Mouse (Mus musculus) brain, adult 2 months (tissue): ENCODE results near the gene Nipsnap3a.

Experiments used
- DNase-seq: peaks from one replicate; pipeline ENCODE4 v3.0.0; 2011; ENCODE audit warnings: low read depth, low spot score

The Nipsnap3a gene

DNA sequence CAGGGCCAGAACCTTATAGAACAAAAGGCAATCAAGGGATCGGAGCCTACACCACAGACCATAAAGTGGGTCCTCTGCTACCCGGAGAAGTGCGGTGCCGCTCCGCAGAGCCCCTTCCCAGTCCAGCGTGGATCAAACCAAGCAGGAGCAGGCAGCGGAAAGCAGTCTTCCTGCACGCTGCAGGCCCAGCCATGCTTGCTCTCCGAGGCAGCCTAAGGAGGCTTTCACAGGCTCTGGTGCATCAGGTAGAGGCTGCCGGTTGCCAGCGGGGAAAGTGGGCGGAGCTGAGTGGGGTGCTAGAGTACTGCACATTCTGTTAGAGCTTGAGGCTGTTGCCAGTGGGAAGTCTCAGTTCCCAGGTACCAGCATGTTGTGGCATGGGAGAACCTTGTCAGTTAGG, at the start of gene Nipsnap3a:
Nipsnap3a (plus strand) TSS at position 25 of the 400 bp plus-strand sequence.
- DNase-seq = no peak

- no peak for DNase-seq
These were observed 42.4 kb upstream of the Nipsnap3a start for GRCm38 (mm10) chr4:52946665-52947064.

- DNase-seq = no peak
These were observed 40.1 kb upstream of the Nipsnap3a start for GRCm38 (mm10) chr4:52949005-52949404.

GRCm38 (mm10) chr4:52958693-52959092, 30.4 kb upstream of the Nipsnap3a start:
- DNase-seq = peak; percentile 87

DNA sequence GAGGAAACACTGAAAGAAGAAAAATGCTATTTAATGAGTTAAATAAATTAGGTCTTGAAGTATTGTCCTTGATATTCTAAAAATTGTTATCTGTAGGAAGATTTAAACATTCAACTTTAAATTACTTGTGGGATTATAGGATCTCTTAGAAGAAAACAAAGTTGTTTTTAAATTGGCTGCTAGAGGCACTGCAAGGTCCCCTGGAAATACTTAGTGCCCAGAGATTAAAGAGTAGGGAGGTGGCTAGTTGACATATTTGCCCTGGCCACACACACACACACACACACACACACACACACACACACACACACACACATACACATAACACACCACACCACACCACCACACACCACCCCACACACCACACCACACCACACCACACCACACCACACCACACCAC, 24.8 kb upstream of the Nipsnap3a start, which contains the start of gene Olfr270:
Olfr270 (plus strand) TSS at position 301 of the 400 bp plus-strand sequence.
- no peak for DNase-seq

DNA sequence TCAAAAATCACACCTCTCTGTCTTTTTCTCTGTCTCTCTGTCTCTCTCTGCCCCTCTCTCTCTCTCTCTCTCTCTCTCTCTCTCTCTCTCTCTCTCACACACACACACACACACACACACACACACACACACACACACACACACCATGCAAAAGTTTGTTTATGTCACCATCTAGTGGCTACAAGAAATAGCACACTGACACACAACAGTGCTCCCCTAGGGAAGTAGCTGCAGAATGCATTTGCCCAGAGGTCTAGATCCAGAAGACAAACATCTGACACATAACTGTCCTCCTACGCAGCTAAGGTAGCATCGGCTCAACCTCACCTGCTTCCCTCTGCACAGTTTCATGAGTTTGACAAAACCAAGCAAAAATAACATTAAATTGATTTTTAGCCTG, 3.9 kb upstream of the Nipsnap3a start:
- peak; percentile 65 for DNase-seq

DNA sequence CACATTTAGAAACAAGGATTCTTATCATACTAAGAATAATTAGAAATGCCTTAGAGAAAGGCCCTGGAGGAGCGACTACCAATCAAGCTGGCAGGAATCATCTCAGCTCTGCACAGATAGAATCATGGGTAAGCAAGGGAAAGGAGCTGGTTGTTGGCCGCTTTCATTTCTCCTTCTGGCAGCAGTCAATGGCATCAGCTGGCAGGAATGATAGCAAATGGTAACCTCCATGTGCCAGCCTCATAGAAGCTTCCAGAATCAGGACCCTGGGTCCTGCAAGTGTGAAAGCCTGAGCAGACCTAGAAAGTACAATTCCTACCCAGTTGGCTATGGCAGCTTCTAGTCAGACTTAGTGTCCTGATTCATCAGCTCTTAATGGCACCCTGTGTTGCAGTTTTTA, 2.8 kb upstream of the Nipsnap3a start:
- DNase-seq = no peak

DNA sequence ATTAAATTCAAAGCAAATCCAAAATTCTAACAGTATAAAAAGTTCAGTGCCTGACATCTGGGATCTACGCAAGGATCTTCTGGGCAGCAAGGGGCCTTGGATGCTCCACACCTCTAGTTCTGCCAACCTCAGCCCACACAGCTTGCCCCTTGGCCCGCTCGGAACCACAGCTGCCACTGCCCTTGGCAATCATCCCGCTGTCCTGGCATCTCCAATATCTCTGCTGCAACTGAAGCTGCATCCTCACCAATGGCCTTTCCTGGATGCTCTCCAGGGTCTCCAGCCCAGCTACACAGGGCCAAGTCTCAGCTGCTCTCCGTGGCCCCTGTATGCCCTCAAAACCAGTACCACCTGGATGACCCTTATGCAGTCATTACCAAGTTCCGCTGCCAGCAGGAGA, 10.4 kb downstream of the Nipsnap3a start:
- DNase-seq = no peak

DNA sequence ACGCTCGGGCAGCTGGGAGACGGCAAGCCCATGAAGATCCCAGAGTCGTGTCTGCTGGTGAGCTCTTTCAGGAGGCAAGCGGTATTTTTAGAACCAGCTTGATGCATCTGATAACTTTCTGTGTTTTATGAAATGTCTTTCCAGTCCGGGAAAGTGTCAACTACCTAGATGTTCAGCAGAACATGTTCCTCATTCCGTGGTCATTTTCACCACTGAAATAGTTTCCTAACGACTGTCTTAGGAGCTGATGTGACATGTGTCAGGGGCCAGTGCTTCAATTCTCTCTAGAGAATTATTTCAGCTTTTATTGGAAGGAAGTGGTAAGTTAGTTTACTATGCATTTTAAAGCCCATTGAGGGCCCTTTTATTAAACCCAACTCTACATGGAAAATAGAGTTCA, 11.1 kb downstream of the Nipsnap3a start:
- DNase-seq = no peak

- DNase-seq = peak; percentile 25
These were observed 20.1 kb downstream of the Nipsnap3a start for GRCm38 (mm10) chr4:53009183-53009582.

- DNase-seq = no peak
These were observed 20.8 kb downstream of the Nipsnap3a start for GRCm38 (mm10) chr4:53009871-53010270.

DNA sequence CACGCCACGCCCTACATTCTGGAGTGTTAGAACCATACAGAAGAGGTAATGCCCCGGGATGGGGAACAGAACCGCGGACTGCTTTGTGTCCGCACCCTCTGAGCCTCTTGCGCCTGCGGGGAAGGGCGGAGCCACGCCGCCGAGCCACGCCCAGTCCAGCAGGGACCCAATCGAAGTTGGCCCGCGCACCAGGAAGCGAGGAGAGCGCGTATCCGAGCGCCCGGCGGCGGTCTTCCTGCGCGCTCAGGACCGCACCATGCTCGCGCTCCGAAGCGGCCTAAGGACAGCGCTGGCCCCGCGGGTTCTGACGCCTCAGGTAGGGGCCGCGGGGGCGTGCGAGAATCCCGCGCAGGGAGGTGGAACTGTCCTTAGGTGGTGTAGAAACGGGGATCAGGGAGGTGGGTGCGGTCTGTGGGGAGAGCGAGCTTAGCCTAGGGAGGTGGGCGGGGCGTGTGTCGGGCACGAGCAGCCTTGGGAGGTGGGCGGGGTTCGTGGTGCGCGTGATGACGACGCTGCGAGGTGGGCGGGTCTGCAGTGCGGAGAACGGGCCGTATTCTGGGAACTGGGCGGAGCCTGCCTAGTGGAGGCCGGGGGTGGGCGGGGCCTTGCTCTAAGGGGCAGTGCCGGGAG, 22.8 kb downstream of the Nipsnap3a start, which contains the start of gene Nipsnap3b:
Nipsnap3b (plus strand) TSS at position 149 of the 630 bp plus-strand sequence.
- DNase-seq = peak; percentile 98

- no peak for DNase-seq
These were observed 25.3 kb downstream of the Nipsnap3a start for GRCm38 (mm10) chr4:53014421-53014820.

- peak; percentile 30 for DNase-seq
These were observed 26.0 kb downstream of the Nipsnap3a start for GRCm38 (mm10) chr4:53015024-53015423.

DNA sequence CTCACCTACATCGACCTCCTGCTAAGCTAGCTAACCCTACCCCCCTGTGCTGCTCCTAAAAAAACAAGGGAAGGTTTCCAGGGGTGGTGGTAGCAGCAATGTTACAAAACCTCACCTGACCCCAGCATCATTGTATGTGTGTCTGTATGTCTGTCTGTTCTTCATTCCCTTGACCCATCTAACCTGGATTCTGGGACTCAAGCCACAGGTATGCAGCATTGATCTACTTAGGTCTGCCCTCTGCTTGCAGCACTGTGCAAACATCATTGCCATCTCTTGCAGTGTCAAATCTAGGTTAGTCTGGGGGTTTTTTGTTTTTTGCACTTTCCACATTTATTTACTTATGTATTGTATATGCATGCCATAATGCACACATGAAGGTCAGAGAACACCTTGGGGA, 29.3 kb downstream of the Nipsnap3a start:
- no peak for DNase-seq

DNA sequence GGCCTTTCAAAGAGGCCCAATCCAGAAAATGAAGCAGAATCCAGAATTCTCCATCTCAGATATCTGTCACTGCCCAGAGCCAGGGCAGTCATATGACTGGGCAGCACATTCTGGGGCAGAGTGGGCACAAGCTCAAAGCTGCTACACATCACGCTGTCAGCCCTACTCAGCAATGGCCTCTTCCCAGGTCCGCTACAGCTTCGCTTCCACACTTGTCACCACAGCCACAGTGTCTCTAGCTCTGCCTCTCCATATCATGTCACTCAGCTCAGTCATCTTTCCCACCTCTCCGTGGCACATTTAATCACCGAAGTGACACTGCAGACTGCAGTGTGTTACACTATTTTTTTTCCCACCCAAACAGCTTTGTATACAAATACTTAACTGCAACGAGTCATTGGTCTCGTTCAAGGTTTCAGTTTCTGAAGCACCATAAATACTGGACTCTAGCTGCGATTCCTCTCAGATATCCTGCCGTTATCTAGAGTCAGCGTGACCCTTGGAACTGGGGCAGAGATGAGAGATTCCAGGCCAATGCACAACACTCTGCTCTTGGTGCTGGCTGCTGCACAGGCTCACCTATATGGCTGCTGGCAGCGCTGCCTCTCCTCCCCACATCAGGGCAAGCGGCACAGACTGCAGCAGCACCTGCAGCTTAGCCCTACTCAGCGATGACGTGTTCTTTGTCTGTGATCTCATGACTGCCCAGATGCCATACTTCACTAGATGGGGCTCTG, 34.3 kb downstream of the Nipsnap3a start:
- DNase-seq = peak; percentile 29

DNA sequence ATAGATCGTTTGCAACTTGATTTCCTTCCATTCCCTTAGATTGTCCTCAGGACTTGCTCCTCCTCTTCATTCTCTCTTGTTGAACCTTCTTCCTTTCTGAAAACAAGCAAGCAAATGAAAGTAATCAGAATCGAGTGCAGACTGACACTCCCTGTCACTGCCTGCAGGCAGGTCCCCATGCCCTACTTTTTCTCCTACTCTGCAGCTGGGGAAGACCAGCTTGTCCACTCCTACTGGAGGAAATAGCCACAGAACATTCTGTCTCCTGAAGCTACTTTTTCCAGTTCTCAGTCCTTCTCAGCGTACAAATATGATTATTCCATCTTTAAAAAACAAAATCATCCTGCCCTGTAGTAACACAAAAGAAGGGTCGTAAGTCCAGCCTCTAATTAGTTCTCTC, 35.3 kb downstream of the Nipsnap3a start:
- DNase-seq = peak; percentile 38

DNA sequence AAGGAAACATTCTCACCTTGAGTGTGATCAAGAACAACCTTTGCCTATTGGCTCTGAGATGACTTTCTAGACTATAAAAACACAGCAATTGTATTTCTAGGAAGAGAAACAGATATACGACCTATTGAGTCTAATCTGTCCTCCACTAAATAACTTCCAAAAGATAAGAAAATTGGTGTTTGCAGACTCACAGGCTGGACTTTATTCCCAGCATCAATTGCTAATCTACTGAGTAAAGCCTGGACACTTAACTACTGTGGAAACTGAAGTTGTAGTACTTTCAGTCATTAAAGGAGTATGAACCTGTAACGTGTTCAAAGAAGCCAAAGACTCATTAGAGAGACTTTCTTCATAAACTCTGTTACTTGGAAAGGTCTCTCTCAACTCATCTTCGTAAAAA, 38.7 kb downstream of the Nipsnap3a start:
- DNase-seq = no peak

DNA sequence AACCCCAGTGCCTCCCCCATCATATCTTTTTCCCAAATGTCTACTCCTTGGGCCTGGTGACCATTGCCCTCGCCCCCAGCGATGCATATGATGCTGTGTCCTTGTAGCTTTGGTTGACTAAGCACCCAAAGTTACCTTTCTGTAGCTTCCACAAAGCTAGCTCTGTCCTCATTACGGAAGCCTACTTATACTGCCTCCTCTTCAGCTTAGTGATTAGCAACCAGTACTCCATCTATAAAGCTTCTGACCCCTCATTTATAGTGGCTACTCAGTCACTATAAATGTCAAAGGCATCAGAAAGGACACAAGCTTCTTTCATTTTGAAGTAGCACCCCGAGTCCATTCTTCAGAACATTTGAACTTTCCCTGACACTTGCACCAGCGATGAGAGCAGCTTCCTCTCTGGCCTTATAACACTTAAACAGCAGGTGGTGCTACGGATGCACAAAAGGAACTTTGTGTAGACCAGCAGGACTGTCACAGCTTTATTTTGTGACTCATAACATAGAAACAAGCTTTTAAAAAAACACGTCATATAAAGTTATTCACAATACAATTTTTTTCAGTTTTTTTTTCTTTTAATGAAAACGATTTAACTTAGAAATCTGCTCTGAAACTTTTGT, 41.4 kb downstream of the Nipsnap3a start:
- DNase-seq = peak; percentile 62

DNA sequence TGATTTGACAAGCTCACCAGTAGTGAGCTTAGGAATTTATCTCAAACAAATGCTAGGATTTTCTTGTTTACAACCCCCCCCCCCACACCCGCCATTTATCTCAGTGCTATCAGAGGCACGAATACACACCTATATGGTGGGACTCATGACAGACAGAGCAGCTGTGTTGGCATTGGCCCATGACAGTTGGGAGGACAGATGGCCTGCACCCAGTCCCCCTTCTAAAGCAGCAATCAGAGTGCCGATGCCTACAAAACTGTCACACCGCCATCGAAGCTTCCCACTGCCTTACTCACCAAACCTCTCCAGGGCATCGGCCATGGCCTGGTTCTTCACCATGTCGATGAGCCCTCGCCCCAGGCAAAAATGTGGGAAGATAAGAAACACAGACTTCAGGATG, 54.7 kb downstream of the Nipsnap3a start:
- peak; percentile 9 for DNase-seq

DNA sequence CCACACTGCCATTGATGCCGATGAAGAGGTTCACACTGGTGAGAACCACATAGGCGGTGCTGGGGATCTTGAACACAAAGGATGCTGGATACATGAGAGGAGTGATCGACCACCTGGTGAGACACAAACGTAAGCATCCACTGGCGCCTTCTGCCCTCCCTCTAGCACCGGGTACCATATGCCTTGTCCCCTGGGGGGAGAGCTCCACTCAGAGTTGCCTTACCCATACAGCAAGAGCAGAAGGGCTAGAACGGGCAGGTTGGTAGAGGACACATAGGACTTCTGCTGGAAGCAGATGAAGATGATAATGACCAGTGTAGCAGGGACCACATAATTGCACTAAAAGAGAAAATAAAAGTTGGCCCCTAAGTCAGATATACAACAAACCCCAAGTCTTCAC, 56.7 kb downstream of the Nipsnap3a start:
- DNase-seq = no peak

DNA sequence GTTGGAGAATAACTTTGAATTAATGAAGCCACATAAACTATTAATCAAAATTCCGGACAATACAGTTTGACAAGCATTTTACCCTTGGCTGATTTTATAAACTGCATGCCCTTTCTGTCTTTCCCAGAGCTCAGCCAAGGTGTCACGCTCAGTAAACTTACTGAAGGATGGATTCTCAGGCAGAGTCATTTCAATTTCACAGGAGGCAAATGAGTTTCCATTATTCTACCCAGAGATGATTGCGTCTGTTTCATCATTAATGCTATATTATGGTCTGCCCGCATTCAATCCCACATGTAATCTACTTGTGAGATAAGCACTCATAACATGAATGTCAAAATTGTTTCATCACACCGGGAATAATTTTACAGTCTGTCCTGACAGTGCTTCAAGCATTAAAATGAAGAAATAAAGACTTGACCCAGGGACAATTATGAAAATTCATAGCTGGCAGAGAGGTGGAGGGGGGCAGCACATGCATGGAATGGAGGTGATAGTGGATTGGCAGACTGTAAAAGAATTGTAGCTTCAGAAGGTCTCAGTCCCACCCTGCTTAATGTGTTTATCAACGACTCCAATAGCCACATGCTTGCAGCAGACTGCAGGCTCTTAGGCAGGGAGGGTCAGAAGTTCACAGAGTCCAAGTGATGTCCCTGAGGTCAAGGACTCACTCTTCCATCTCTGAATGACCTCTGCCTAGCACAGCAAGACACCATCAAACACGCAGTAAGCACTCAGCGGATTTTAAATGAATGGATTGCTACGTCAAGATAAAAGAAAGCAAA, 57.4 kb downstream of the Nipsnap3a start:
- no peak for DNase-seq
